Mouse (Mus musculus) olfactory bulb, adult 2 months (tissue): ENCODE measurements around the gene Mturn. TPM values are rescaled to one million over a fixed set of nuclear protein-coding genes. Genes with fewer than 3 reads are reported as not detected.

Experiments used
- H3K27ac ChIP-seq: fragments of 200-500 bp; 2 replicates; pipeline ENCODE4 v1.5.1; 2012; ENCODE audit warnings: low read depth, low read length; ENCODE audit not compliant: insufficient read depth
- H3K4me1 ChIP-seq: fragments of 200-500 bp; 2 replicates; pipeline ENCODE4 v1.6.1; 2012; ENCODE audit warnings: low read length; ENCODE audit not compliant: control insufficient read depth, insufficient read depth
- H3K4me3 ChIP-seq: fragments of 200-500 bp; 2 replicates; pipeline ENCODE4 v1.5.1; 2012; ENCODE audit warnings: mild to moderate bottlenecking, low read depth, low read length, moderate library complexity; ENCODE audit not compliant: insufficient read depth
- CTCF ChIP-seq: fragments of 200-500 bp; IDR thresholded peaks from 2 replicates; pipeline ENCODE4 v1.5.1; 2012; ENCODE audit warnings: low read depth, mild to moderate bottlenecking, low read length, moderate library complexity; ENCODE audit not compliant: insufficient read depth
- POLR2A ChIP-seq: fragments of 200-500 bp; IDR thresholded peaks from 2 replicates; pipeline ENCODE4 v1.6.1; 2012; ENCODE audit warnings: mild to moderate bottlenecking, low read depth, low read length, moderate library complexity; ENCODE audit not compliant: insufficient read depth
- WGBS: fragments of 180-500 bp; shearing (Covaris S2); methylation state at CpG from one replicate; pipeline ENCODE4 v1.1.7; 2018; 5-methylcytosine and 5-hydroxymethylcytosine counted together
- polyA plus RNA-seq: library from polyadenylated mRNA; stranded (reverse); fragments of >200 nt; gene quantifications from 2 replicates; pipeline ENCODE4 v1.2.4, GENCODE M21; 2012; ENCODE audit warnings: low replicate concordance; ENCODE audit not compliant: missing spikeins, insufficient read depth, insufficient read length

Mturn gene
- polyA plus RNA-seq, 1 experiment = not detected

- WGBS = 54% methylated on average over 6 of the region's 6 CpGs
- H3K27ac ChIP-seq = no peak overlapping the region
- TF ChIP-seq POLR2A = no peak
- no peak for TF ChIP-seq CTCF
- H3K4me3 ChIP-seq = no peak overlapping the region
- H3K4me1 ChIP-seq = peaks cover 12% of the 10 kb centered on the region
Measured at GRCm38 (mm10) chr6:54704539-54704845, 23.1 kb downstream of the Mturn start.

GRCm38 (mm10) chr6:54704847-54705246 is 23.4 kb downstream of the Mturn start:
- Histone ChIP-seq H3K4me1 (peaks cover 12% of the 10 kb centered on the region), H3K4me3 (no peak overlapping the region), H3K27ac (no peak overlapping the region)
- WGBS = 40% methylated on average over 5 of the region's 5 CpGs
- no peak for TF ChIP-seq POLR2A
- TF ChIP-seq CTCF = no peak

- no peak overlapping the region for H3K27ac ChIP-seq
- peak overlapping the region; percentile 3; the same call in 1 of the 2 replicates for H3K4me3 ChIP-seq
- TF ChIP-seq POLR2A (no peak), CTCF (no peak)
- peaks cover 12% of the 10 kb centered on the region for H3K4me1 ChIP-seq
- 21% methylated on average over 11 of the region's 11 CpGs for WGBS
Measured at GRCm38 (mm10) chr6:54705387-54705909, 24.0 kb downstream of the Mturn start.

GRCm38 (mm10) chr6:54706099-54706498 is 24.7 kb downstream of the Mturn start:
- no peak overlapping the region for H3K27ac ChIP-seq
- WGBS = 51% methylated on average over 2 of the region's 2 CpGs
- no peak overlapping the region for H3K4me3 ChIP-seq
- TF ChIP-seq POLR2A = no peak
- TF ChIP-seq CTCF = no peak
- peaks cover 12% of the 10 kb centered on the region for H3K4me1 ChIP-seq

GRCm38 (mm10) chr6:54706611-54707172 is 25.3 kb downstream of the Mturn start:
- H3K27ac ChIP-seq = no peak overlapping the region
- over 99% methylated on average over 3 of the region's 3 CpGs for WGBS
- TF ChIP-seq CTCF (no peak), POLR2A (no peak)
- peaks cover 12% of the 10 kb centered on the region for H3K4me1 ChIP-seq
- no peak overlapping the region for H3K4me3 ChIP-seq

GRCm38 (mm10) chr6:54708646-54709045 is 27.2 kb downstream of the Mturn start:
- no peak for TF ChIP-seq CTCF
- TF ChIP-seq POLR2A = no peak
- Histone ChIP-seq H3K27ac (no peak overlapping the region), H3K4me1 (peaks cover 12% of the 10 kb centered on the region), H3K4me3 (no peak overlapping the region)
- WGBS = 99% methylated on average over 4 of the region's 4 CpGs

GRCm38 (mm10) chr6:54715697-54716096 is 34.3 kb downstream of the Mturn start:
- H3K4me1 ChIP-seq = peaks cover 7% of the 10 kb centered on the region
- WGBS = 60% methylated on average over 2 of the region's 2 CpGs
- no peak for TF ChIP-seq POLR2A
- no peak for TF ChIP-seq CTCF
- H3K27ac ChIP-seq = no peak overlapping the region
- no peak overlapping the region for H3K4me3 ChIP-seq

GRCm38 (mm10) chr6:54718779-54719685 is 37.6 kb downstream of the Mturn start:
- Histone ChIP-seq H3K4me3 (no peak overlapping the region), H3K27ac (no peak overlapping the region), H3K4me1 (peaks cover 7% of the 10 kb centered on the region)
- 47% methylated on average over 15 of the region's 15 CpGs for WGBS
- no peak for TF ChIP-seq CTCF

GRCm38 (mm10) chr6:54719686-54720310 is 38.4 kb downstream of the Mturn start:
- WGBS = 29% methylated on average over 14 of the region's 14 CpGs
- H3K27ac ChIP-seq = no peak overlapping the region
- H3K4me1 ChIP-seq = peaks cover 7% of the 10 kb centered on the region
- no peak for TF ChIP-seq POLR2A
- no peak for TF ChIP-seq CTCF
- H3K4me3 ChIP-seq = no peak overlapping the region
